Mouse (Mus musculus) brown adipose tissue, adult 24 weeks (tissue): ENCODE results near the gene Zkscan17. TPM values are rescaled to one million over a fixed set of nuclear protein-coding genes. Genes with fewer than 3 reads are reported as not detected.

Experiments used
- H3K27ac ChIP-seq: fragments of 200-500 bp; replicated peaks from 2 replicates; pipeline ENCODE4 v1.5.1; 2012; ENCODE audit warnings: low read depth, mild to moderate bottlenecking, low read length
- H3K4me1 ChIP-seq: fragments of 200-500 bp; 2 replicates; pipeline ENCODE4 v1.6.1; 2012; ENCODE audit warnings: low read length, mixed read lengths; ENCODE audit not compliant: control insufficient read depth, insufficient read depth, insufficient read length
- H3K4me3 ChIP-seq: fragments of 200-500 bp; 2 replicates; pipeline ENCODE4 v1.5.1; 2012; ENCODE audit warnings: low read depth, mild to moderate bottlenecking, low read length, moderate library complexity; ENCODE audit not compliant: insufficient read depth
- polyA plus RNA-seq: library from polyadenylated mRNA; stranded (reverse); fragments of >200 nt; gene quantifications from 2 replicates; pipeline ENCODE4 v1.2.4, GENCODE M21; 2012; ENCODE audit not compliant: missing spikeins, insufficient read depth, insufficient read length

Zkscan17 gene
- polyA plus RNA-seq, 1 experiment = 3.9 TPM

DNA sequence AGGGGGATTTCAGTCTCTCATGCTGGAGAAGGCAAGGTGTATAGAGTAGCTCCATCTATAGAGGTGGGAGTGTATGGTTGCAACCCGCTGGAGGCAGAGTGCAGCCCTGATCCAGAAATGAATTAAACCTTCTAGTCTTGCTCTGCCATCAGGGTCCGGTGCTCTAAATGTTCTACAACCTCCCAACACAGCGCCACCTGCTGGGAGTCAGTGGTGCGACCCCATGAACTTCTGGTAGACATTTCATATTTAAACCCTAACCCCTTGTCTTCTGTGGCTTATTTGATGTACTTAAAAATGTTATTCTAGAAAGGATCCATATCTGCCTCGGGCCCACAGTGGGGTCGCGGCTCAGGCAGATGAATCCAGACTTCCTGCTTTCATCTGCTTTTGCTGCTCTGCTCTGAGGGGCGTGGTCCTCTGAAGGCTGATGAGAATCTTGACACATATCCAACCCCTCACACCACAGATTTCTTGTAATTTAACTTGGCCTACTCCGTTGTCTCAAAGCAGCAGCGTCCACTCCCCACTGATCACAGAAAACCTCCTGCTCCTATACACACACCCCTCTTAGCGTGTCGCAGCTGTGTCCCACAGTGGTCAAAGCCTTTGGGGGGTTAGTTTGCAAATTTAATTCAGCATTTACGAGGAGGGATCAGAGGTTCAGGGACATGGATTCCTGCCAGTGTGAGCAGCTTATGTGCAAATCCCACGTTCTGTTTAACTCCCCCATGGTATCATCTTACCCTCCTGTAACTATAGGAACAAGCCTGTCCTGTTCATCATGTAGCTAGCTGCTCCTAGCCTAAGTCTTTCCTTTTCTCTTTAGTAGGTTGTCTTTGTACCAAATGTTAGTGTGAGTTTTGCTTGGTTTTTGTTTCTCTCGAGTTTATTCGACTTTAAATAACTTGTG, 10.9 kb upstream of the Zkscan17 start:
- no peak overlapping the region for H3K27ac ChIP-seq
- H3K4me3 ChIP-seq = no peak overlapping the region
- peaks cover 2% of the 10 kb centered on the region for H3K4me1 ChIP-seq

DNA sequence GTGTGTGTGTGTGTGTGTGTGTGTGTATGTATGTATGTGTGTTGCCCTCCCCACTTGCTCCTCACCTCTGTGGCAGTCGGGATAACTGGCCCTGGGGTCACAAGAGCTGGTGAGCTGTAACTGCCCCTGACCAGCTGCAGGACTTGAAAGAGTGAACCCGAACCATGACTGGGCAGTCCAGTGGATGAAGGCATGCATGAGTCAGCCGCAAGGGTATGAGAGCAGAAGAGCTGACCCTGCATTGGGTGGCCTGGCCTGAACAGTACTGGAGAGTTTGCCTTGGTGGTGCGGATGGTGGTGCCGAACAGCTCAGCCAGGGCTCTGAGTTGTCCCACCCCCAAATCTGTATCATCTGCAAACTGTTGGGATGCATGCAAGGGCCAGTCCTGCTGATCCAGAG, 5.0 kb upstream of the Zkscan17 start:
- no peak overlapping the region for H3K4me3 ChIP-seq
- H3K27ac ChIP-seq = no peak overlapping the region

GRCm38 (mm10) chr11:59530870-59531535, 4.5 kb upstream of the Zkscan17 start:
- Histone ChIP-seq H3K4me3 (no peak overlapping the region), H3K4me1 (peaks cover 2% of the 10 kb centered on the region; the same call in 1 of the 2 replicates), H3K27ac (no peak overlapping the region)

More for the DNA sequence above, 5.0 kb upstream of the Zkscan17 start:
- H3K4me1 ChIP-seq = peaks cover 2% of the 10 kb centered on the region; the same call in 1 of the 2 replicates

- H3K27ac ChIP-seq = no peak overlapping the region
- H3K4me3 ChIP-seq = no peak overlapping the region
- peaks cover 2% of the 10 kb centered on the region; the same call in 1 of the 2 replicates for H3K4me1 ChIP-seq
Measured at GRCm38 (mm10) chr11:59530221-59530620, 3.7 kb upstream of the Zkscan17 start.

DNA sequence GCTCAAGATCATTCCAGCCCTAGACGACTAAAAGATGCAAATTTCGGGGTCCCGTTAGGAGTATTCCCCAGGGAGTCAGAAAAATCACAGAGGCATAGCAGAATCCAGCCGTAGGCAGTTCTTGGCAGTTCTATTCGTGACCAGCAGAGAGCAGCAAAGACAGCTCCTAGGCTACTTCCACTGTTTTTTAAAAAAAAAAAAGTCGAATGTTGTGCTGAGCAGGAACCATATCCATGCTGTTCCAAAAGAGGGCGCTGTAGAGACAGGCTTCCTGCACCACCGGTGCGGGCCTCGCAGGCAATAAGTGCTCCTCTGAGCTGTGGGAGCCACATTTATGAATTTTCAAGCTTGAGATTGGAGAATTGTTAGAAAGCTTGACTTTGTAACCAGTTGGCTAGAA, 1.3 kb downstream of the Zkscan17 start:
- Histone ChIP-seq H3K4me3 (no peak overlapping the region), H3K27ac (no peak overlapping the region), H3K4me1 (no peaks in the 10 kb centered on the region)

GRCm38 (mm10) chr11:59524150-59524549, 2.4 kb downstream of the Zkscan17 start:
- Histone ChIP-seq H3K4me1 (no peaks in the 10 kb centered on the region), H3K27ac (no peak overlapping the region), H3K4me3 (no peak overlapping the region)

DNA sequence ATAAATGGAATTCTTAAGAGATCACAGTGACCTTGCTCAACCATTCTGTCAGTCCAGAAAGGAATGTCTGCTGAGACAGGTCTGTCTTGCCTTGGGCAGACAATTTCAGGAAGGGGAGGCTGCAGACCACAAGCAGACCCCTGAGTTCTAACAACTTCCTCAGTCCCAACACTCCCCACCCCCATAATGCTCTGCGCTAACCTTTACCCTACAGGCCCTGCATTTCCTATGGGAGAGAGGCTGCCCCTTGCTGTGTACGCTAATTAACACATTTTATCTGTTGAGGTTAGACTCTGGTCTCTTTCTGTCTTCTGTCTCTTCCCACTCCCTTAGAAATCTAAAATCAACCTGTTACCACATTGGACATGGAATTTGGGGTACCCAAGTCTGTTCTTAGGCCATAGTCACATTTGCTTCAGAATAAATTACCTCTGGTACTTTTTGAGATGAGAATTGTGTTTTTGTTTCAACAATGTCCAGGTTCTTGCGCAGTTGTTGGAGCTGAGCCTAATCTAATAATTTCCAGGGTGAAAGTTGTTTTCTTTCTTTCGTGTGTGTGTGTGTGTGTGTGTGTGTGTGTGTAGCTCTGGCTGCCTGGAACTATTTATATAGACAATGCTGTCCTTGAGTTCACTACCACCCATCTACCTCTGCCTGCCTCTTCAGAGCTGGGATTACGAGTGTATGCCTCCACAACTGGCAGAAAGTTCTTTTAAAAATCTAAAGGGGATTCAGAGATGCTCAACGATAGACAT, 6.6 kb downstream of the Zkscan17 start:
- H3K27ac ChIP-seq = no peak overlapping the region
- H3K4me3 ChIP-seq = no peak overlapping the region
- H3K4me1 ChIP-seq = peaks cover 3% of the 10 kb centered on the region; the same call in 1 of the 2 replicates

DNA sequence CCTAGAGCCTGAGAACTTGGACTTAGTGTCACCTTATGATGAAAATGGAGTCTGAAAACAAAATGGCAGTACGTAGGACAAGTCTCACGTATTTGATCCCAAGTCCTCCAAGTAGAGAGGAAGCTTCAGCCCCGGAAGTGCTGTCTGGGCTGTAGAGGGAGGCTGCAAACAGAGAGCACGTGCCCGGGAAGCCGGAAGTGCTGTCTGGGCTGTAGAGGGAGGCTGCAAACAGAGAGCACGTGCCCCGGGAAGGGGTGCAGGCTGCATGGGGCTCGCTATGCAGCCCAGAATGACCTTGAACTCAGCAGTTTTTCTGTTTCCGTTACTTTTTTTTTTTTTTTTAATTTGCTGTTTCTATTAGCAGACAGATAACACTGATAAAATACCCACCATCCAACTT, 8.3 kb downstream of the Zkscan17 start:
- no peak overlapping the region for H3K27ac ChIP-seq

DNA sequence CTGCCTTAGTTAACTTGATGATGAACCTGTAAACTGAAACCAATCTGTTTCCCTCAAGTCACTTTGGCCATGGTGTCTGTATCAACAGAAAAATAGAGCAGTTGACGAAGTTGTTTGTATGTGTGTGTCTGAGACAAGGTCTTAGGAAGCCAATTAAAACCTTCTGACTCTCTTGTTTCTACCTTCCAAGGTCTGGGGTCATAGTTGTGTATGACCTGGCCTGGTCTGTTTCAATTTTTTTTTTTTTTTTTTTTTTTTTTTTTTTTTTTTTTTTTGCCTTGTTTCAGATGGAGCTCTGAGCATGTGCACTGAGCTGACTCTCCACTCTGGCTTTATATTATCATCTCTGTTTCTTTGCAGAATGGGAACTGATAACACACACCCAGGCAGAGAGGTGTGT, 9.1 kb downstream of the Zkscan17 start:
- no peak overlapping the region for H3K27ac ChIP-seq
- H3K4me3 ChIP-seq = no peak overlapping the region

More for the DNA sequence above, 8.3 kb downstream of the Zkscan17 start:
- Histone ChIP-seq H3K4me3 (no peak overlapping the region), H3K4me1 (peaks cover 3% of the 10 kb centered on the region; the same call in 1 of the 2 replicates)

DNA sequence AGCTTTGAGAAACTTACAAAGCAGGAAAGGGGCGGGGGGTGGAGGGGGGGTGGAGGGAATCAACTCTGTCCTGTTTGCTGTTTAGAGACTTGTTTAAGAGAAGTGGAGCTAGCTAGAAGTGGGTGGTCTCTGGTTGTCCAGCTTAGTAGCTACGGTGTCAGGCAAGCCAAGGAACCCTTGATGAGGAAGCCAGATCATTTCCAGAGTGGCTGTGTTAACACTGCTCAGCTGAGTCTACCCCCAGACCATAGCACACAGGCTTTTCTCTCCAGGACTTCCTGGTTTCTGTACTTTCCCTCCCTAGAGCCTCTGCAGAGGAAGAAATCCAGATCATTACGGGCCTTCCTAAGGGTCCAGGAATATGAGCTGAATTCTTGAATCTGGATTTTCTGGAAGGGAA, 11.8 kb downstream of the Zkscan17 start:
- Histone ChIP-seq H3K4me1 (peaks cover 3% of the 10 kb centered on the region; the same call in 1 of the 2 replicates), H3K4me3 (no peak overlapping the region), H3K27ac (no peak overlapping the region)

More for the DNA sequence above, 9.1 kb downstream of the Zkscan17 start:
- peaks cover 3% of the 10 kb centered on the region; the same call in 1 of the 2 replicates for H3K4me1 ChIP-seq

DNA sequence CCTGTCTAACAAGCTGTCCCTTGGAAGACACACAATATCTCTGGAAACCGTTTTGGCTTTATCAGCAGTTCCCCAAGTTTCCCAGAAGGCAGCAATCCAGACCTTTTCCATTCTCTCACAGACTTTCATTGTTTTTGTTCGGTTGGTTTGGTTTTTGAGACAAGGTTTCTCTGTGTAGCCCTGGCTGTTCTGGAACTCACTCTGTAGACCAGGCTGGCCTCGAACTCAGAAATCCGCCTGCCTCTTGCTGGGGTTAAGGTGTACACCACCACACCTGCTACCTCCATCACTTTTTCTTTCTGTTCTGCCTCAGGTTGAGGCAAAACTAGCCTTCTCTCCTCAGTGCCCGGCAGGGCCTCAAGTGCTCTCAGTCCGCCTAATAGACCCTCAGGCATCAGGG, 12.2 kb downstream of the Zkscan17 start:
- no peak overlapping the region for H3K27ac ChIP-seq
- no peak overlapping the region for H3K4me3 ChIP-seq
- peaks cover 3% of the 10 kb centered on the region; the same call in 1 of the 2 replicates for H3K4me1 ChIP-seq

DNA sequence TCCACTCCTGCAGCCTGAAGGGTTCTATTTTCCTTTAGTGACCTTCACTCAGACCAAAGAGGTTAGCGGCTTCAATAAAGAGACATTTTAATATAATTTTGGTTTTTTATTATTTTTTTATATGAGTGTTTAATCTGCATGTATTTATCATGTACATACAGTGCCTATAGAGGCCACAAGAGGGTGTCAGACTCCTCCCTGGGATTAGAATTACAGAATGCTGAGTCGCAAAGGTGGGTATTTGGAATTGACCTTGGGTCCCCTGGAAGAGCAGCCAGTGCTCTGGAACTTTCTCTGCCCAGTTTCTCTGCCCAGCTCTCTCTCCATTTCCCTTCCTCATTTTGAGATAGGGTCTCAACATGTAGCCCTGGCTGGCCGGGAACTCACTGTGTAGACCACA, 13.0 kb downstream of the Zkscan17 start:
- peaks cover 3% of the 10 kb centered on the region; the same call in 1 of the 2 replicates for H3K4me1 ChIP-seq
- H3K27ac ChIP-seq = no peak overlapping the region
- H3K4me3 ChIP-seq = no peak overlapping the region

- Histone ChIP-seq H3K27ac (no peak overlapping the region), H3K4me3 (no peak overlapping the region), H3K4me1 (peaks cover under 1% of the 10 kb centered on the region; the same call in 1 of the 2 replicates)
Measured at GRCm38 (mm10) chr11:59512733-59513132, 13.8 kb downstream of the Zkscan17 start.

DNA sequence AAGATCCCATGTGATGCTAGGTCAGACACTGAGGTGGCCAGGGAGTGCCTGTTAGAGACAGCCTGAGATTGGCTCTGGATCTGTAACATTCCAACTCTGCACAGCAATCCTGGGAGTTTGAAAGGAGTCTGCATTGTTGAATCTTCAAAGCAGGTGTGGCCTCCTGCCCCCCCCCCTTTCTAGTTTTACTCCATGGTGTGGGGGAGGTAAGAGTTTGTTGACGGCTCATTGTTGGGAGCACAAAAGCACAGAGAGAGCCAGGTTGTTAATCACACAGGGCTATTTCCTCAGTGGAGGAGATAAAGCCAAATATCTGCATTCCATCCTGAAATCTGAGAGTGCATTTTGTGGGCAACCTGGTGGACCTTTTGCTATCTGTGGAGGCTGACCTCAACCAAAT, 15.0 kb downstream of the Zkscan17 start:
- H3K4me3 ChIP-seq = no peak overlapping the region
- no peak overlapping the region for H3K27ac ChIP-seq
- H3K4me1 ChIP-seq = no peaks in the 10 kb centered on the region

- Histone ChIP-seq H3K27ac (peak overlapping the region; percentile 55), H3K4me3 (peak overlapping the region; percentile 99), H3K4me1 (no peaks in the 10 kb centered on the region)
Measured at GRCm38 (mm10) chr11:59506713-59507074, 19.9 kb downstream of the Zkscan17 start.
